ENCODE assay signal across 16 mouse cellular contexts in genomic region chr4:114331161-114331560, GRCm38 (mm10).
"Had no signal": no experiment of that assay in that cellular context is flagged by ENCODE, and none has a peak within 500 bp of the region (broad histone marks: within the 10 kb centered on the region; RNA-seq: fewer than 3 reads in every experiment).

No protein-coding gene starts in this region.

- H3K27ac ChIP-seq: neural tube, embryonic 13.5 days; neural tube, embryonic 15.5 days; stomach, embryonic 15.5 days; stomach, postnatal 0 days had no signal

- H3K27me3 ChIP-seq: neural tube, embryonic 13.5 days; neural tube, embryonic 15.5 days; stomach, embryonic 15.5 days had no signal

- H3K4me1 ChIP-seq: neural tube, embryonic 13.5 days; neural tube, embryonic 15.5 days; stomach, embryonic 15.5 days had no signal

- H3K4me3 ChIP-seq: neural tube, embryonic 13.5 days; neural tube, embryonic 15.5 days; stomach, embryonic 15.5 days had no signal

- DNase-seq: retina, postnatal 1 day; right cerebral cortex, adult 18-20 months; right cerebral cortex, postnatal 14 days; right cerebral cortex, postnatal 25 days; right cerebral cortex, postnatal 4 days; spleen, adult 18-20 months; thymus, adult 18-20 months; thymus, adult 2 months; thymus, postnatal 14 days; thymus, postnatal 25 days; thymus, postnatal 36 days; thymus, postnatal 4 days had no signal

- H3K36me3 ChIP-seq: neural tube, embryonic 13.5 days; neural tube, embryonic 15.5 days; stomach, embryonic 15.5 days had no signal
